Mouse (Mus musculus) MEL (cell line): ENCODE measurements around the gene Dnah7c. TPM values are rescaled to one million over a fixed set of nuclear protein-coding genes. Genes with fewer than 3 reads are reported as not detected.

Source experiments
- DNase-seq: peaks from one replicate; pipeline ENCODE4 v3.0.0; 2011; ENCODE audit warnings: low read depth, low spot score
- H3K27ac ChIP-seq: 2 replicates; pipeline ENCODE4 v1.5.1; 2012; ENCODE audit warnings: low read depth, mild to moderate bottlenecking, control low read depth, low read length, moderate library complexity; ENCODE audit not compliant: control insufficient read depth
- H3K27me3 ChIP-seq, 2 experiments: fragments of 150-350 bp in 1 of 2; sonication (generic) in 1 of 2; 2 replicates each; pipeline ENCODE4 v1.6.1; 2012; ENCODE audit warnings: low read length in 2 of 2, mild to moderate bottlenecking in 2 of 2, improper control_type of control experiment in 1 of 2, moderate library complexity in 1 of 2; ENCODE audit not compliant: insufficient read depth in 2 of 2, control insufficient read depth in 1 of 2
- H3K36me3 ChIP-seq, 2 experiments: 2 replicates each; pipeline ENCODE4 v1.6.1; 2012 to 2014; ENCODE audit warnings: low read length in 2 of 2, improper control_type of control experiment in 1 of 2, inconsistent platforms in 1 of 2, mild to moderate bottlenecking in 1 of 2; ENCODE audit not compliant: insufficient read depth in 2 of 2, control insufficient read depth in 1 of 2
- H3K4me1 ChIP-seq, 2 experiments: fragments of 150-350 bp in 1 of 2; sonication (generic) in 1 of 2; 2 replicates each; pipeline ENCODE4 v1.6.1; 2012; ENCODE audit warnings: low read length in 2 of 2, improper control_type of control experiment in 1 of 2, mild to moderate bottlenecking in 1 of 2; ENCODE audit not compliant: insufficient read depth in 2 of 2, control insufficient read depth in 1 of 2
- H3K4me3 ChIP-seq, 2 experiments: fragments of 150-350 bp in 1 of 2; sonication (generic) in 1 of 2; 2 replicates each; pipeline ENCODE4 v1.5.1; 2012; ENCODE audit warnings: low read depth in 2 of 2, low read length in 2 of 2, mild to moderate bottlenecking in 2 of 2, moderate library complexity in 2 of 2, control low read depth in 1 of 2, improper control_type of control experiment in 1 of 2; ENCODE audit not compliant: control insufficient read depth in 1 of 2, insufficient read depth in 1 of 2
- H3K79me2 ChIP-seq: 2 replicates; pipeline ENCODE4 v1.6.1; 2012; ENCODE audit warnings: mild to moderate bottlenecking, low read length, moderate library complexity; ENCODE audit not compliant: control insufficient read depth, poor library complexity, insufficient read depth
- H3K9ac ChIP-seq: 2 replicates; pipeline ENCODE4 v1.6.1; 2012; ENCODE audit warnings: low read depth, mild to moderate bottlenecking, control low read depth, low read length, moderate library complexity; ENCODE audit not compliant: control insufficient read depth, poor library complexity, severe bottlenecking
- H3K9me3 ChIP-seq: fragments of 150-350 bp; sonication (generic); replicated peaks from 2 replicates; pipeline ENCODE4 v1.6.1; 2012; ENCODE audit warnings: mild to moderate bottlenecking, low read length, improper control_type of control experiment, moderate library complexity; ENCODE audit not compliant: insufficient read depth
- BHLHE40 ChIP-seq: IDR thresholded peaks from 2 replicates; pipeline ENCODE4 v1.6.1; 2012; ENCODE audit warnings: low read depth, mild to moderate bottlenecking, inconsistent platforms, low read length, improper control_type of control experiment, borderline replicate concordance
- ELF1 ChIP-seq: IDR thresholded peaks from 2 replicates; pipeline ENCODE4 v1.6.1; 2014; ENCODE audit warnings: low read depth, mild to moderate bottlenecking, inconsistent platforms, low read length, improper control_type of control experiment, moderate library complexity
- EP300 ChIP-seq, 2 experiments: IDR thresholded peaks; 2 replicates each; pipeline ENCODE4 v1.6.1; 2011; ENCODE audit warnings: improper control_type of control experiment in 2 of 2, low read length in 2 of 2, low read depth in 1 of 2, mild to moderate bottlenecking in 1 of 2
- ETS1 ChIP-seq: IDR thresholded peaks from 2 replicates; pipeline ENCODE4 v1.6.1; 2012; ENCODE audit warnings: low read depth, mild to moderate bottlenecking, inconsistent platforms, low read length, improper control_type of control experiment, moderate library complexity
- GABPA ChIP-seq: IDR thresholded peaks from 2 replicates; pipeline ENCODE4 v1.6.1; 2012; ENCODE audit warnings: low read depth, mild to moderate bottlenecking, inconsistent platforms, low read length, improper control_type of control experiment, moderate library complexity
- GATA1 ChIP-seq: IDR thresholded peaks from 2 replicates; pipeline ENCODE4 v1.6.1; 2011; ENCODE audit warnings: low read depth, low read length, improper control_type of control experiment
- HCFC1 ChIP-seq: IDR thresholded peaks from 2 replicates; pipeline ENCODE4 v1.6.1; 2012; ENCODE audit warnings: low read depth, mild to moderate bottlenecking, inconsistent platforms, low read length, improper control_type of control experiment, moderate library complexity
- MAFK ChIP-seq: IDR thresholded peaks from 2 replicates; pipeline ENCODE4 v1.6.1; 2011; ENCODE audit warnings: low read depth, mild to moderate bottlenecking, low read length, improper control_type of control experiment, borderline replicate concordance
- MAX ChIP-seq: IDR thresholded peaks from 2 replicates; pipeline ENCODE4 v1.6.1; 2011; ENCODE audit warnings: low read length, improper control_type of control experiment
- MXI1 ChIP-seq: IDR thresholded peaks from 2 replicates; pipeline ENCODE4 v1.6.1; 2011; ENCODE audit warnings: mild to moderate bottlenecking, low read depth, low read length, improper control_type of control experiment
- MYB ChIP-seq: IDR thresholded peaks from 2 replicates; pipeline ENCODE4 v1.6.1; 2011; ENCODE audit warnings: mild to moderate bottlenecking, low read depth, low read length, improper control_type of control experiment
- MYC ChIP-seq: IDR thresholded peaks from 2 replicates; pipeline ENCODE4 v1.6.1; 2011; ENCODE audit warnings: low read depth, mild to moderate bottlenecking, low read length, improper control_type of control experiment, moderate library complexity
- POLR2A ChIP-seq, 2 experiments: IDR thresholded peaks; 2 replicates each; pipeline ENCODE4 v1.6.1; 2011 to 2012; ENCODE audit warnings: low read length in 2 of 2, mild to moderate bottlenecking in 2 of 2, control low read depth in 1 of 2, improper control_type of control experiment in 1 of 2, low read depth in 1 of 2, moderate library complexity in 1 of 2; ENCODE audit not compliant: control insufficient read depth in 1 of 2, insufficient read depth in 1 of 2, poor library complexity in 1 of 2
- SIN3A ChIP-seq: IDR thresholded peaks from 2 replicates; pipeline ENCODE4 v1.6.1; 2012; ENCODE audit warnings: low read length, improper control_type of control experiment, inconsistent platforms
- TCF12 ChIP-seq: IDR thresholded peaks from 2 replicates; pipeline ENCODE4 v1.6.1; 2014; ENCODE audit warnings: low read depth, mild to moderate bottlenecking, inconsistent platforms, low read length, improper control_type of control experiment, moderate library complexity
- UBTF ChIP-seq: IDR thresholded peaks from 2 replicates; pipeline ENCODE4 v1.6.1; 2012; ENCODE audit warnings: low read depth, mild to moderate bottlenecking, inconsistent platforms, low read length, improper control_type of control experiment, moderate library complexity, borderline replicate concordance; ENCODE audit not compliant: insufficient read depth
- USF1 ChIP-seq: IDR thresholded peaks from 2 replicates; pipeline ENCODE4 v1.6.1; 2014; ENCODE audit warnings: low read depth, mild to moderate bottlenecking, inconsistent platforms, low read length, improper control_type of control experiment, moderate library complexity
- ZMIZ1 ChIP-seq: IDR thresholded peaks from 2 replicates; pipeline ENCODE4 v1.6.1; 2012; ENCODE audit warnings: low read depth, mild to moderate bottlenecking, inconsistent platforms, low read length, improper control_type of control experiment, moderate library complexity
- ZNF384 ChIP-seq: IDR thresholded peaks from 2 replicates; pipeline ENCODE4 v1.6.1; 2012; ENCODE audit warnings: low read depth, mild to moderate bottlenecking, inconsistent platforms, low read length, improper control_type of control experiment
- polyA plus RNA-seq, 2 experiments: library from polyadenylated mRNA; stranded (reverse) in 1 of 2; unstranded in 1 of 2; fragments of >175 nt in 1 of 2; fragments of >200 nt in 1 of 2; gene quantifications; 2 replicates each; pipeline versions ENCODE4 v1.2.1 to v1.2.4; 2012; ENCODE audit warnings: low replicate concordance in 2 of 2, low read depth in 1 of 2; ENCODE audit not compliant: insufficient read length in 2 of 2, insufficient read depth in 1 of 2, missing spikeins in 1 of 2
- total RNA-seq: library from RNA; depleted of rRNA; stranded (reverse); fragments of 300-350 nt; gene quantifications from 2 replicates; pipeline ENCODE4 v1.2.3, GENCODE M21; 2012

Gene Dnah7c
- total and polyA plus RNA-seq, 3 experiments: 0.01 TPM; not detected in 2

DNA sequence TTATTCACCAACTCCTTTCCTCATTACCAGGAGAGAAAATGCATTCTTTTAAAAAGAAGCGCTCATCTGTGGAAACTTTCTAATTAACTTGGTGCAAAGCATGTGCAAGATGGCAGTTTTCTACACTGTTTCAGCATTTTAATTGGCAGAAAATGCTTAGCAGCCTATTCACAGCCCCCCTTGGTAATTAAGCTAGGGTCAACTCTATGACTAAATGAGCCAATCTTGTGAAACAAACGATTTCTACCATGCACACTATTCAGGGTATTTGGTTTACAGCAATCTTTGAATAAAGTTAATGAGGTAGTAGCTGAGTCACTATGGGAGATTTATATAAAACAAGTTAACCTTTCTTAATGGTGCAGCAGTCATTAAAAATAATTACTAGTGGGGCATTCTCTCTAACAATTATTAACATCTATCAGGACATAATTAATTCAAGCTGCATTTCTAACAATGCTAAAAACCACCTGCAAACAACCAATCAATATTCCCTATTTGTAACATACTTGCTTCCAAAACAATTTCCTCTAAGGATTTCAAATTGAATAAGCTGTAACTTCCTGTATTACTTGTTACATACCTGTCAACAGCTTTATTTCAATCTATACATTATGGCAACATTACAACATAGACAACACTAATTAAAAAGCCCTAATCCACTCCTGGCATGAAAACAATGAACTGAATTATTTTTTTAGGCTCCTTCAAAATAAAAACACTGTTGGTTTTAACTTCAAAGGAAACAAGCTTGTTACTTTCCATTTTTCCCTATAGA is 404.9 kb downstream of the Dnah7c start:
- DNase-seq: no peak
- Histone ChIP-seq H3K79me2 (no peaks in the 10 kb centered on the region), H3K9ac (no peak overlapping the region), H3K27me3 (no peaks in the 10 kb centered on the region)
- TF ChIP-seq POLR2A (IDR thresholded peaks at IDR 0.05; ENCODE audit: control insufficient read depth in 1 of 2, insufficient read depth in 1 of 2, low read depth in 1 of 2, low read length in 2 of 2, poor library complexity in 1 of 2) (no peak), GABPA (no peak), MXI1 (no peak)
- TF ChIP-seq, all 39 proteins: peak for 0
- peaks cover 7 to 9% of the 10 kb centered on the region in 2 experiments; a peak in 3 of 4 replicates for H3K4me1 ChIP-seq
- no peak overlapping the region for H3K4me3 ChIP-seq
- H3K9me3 ChIP-seq: no peaks in the 10 kb centered on the region
- no peak overlapping the region for H3K27ac ChIP-seq
- H3K36me3 ChIP-seq: peaks cover 2 to 10% of the 10 kb centered on the region in 2 experiments; a peak in 3 of 4 replicates

DNA sequence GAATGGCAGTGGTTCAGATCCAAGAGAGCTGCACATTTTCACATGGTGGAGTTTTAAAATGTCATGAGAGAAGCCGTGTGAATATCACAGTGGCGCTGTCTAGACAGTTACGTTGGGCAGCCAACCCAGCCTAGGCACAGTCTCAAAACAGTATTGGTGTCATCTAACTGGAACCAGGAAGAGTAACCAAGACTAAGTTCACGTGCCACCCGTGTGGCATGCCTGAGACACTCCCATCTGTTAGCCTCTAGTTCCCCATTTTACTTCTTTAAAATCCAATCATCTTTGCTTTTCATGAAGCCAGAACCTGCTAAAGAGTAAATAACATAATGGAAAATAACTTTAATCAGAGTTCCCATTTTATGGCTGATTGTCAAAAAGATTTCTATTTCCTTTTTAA is 406.5 kb downstream of the Dnah7c start:
- Histone ChIP-seq H3K4me1 (peaks cover 7 to 9% of the 10 kb centered on the region in 2 experiments; a peak in 3 of 4 replicates), H3K9me3 (no peaks in the 10 kb centered on the region), H3K79me2 (no peaks in the 10 kb centered on the region), H3K36me3 (peaks cover 2 to 10% of the 10 kb centered on the region in 2 experiments; a peak in 3 of 4 replicates), H3K9ac (peak overlapping the region; percentile 25; the same call in 1 of the 2 replicates), H3K27me3 (no peaks in the 10 kb centered on the region), H3K27ac (peak overlapping the region; percentile 63), H3K4me3 (no peak overlapping the region)
- TF ChIP-seq ETS1 (peak; percentile 74), TCF12 (0 out of 2 replicates have a peak, but pooled peaks have one; percentile 8), ELF1 (peak; percentile 54; the same call in 1 of the 2 replicates), GATA1 (peak; percentile 18; the same call in 1 of the 2 replicates), MYB (no peak), HCFC1 (no peak), BHLHE40 (peak; percentile 97), ZNF384 (no peak), USF1 (peak; percentile 72), SIN3A (peak; percentile 60), MAX (peak; percentile 87), UBTF (no peak), MYC (peak; percentile 71; the same call in 1 of the 2 replicates), EP300 (IDR thresholded peaks at IDR 0.05; ENCODE audit: low read depth in 1 of 2, low read length in 2 of 2) (peak in 1 of 2 experiments; percentile 13; a peak in 1 of 4 replicates), ZMIZ1 (no peak), MXI1 (peak; percentile 89), MAFK (no peak)
- DNase-seq: peak; percentile 73
